Mouse (Mus musculus): ENCODE results near the gene Gtf2i. TPM values are rescaled to one million over a fixed set of nuclear protein-coding genes. Genes with fewer than 3 reads are reported as not detected.

The Gtf2i gene
- total RNA-seq, 2 experiments from 2014 or later, result 21.2 to 37.3 TPM

DNA sequence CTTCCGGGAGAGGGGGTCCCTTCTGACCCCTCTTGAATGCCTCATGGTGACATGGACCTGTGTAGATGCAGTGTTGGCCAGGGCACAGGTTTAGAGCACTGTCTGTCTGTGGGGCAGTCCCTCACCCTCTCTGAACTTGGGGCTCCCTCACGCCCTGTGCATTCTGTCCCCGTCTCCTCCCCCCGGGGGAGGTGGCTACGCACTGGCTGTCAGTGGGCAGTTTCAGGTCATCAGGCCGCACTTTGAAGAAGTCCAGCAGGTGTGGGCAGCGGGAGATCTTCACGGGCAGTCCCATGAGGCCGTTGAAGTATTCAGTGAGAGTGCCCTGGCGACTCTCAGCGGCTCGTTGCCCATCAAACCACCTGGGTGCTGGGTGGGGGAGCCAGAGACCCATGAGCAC lies 87.6 kb downstream of the Gtf2i start:
- ATAC-seq (replicated peaks; ENCODE audit: low FRiP score, poor library complexity, severe bottlenecking), result no peak

DNA sequence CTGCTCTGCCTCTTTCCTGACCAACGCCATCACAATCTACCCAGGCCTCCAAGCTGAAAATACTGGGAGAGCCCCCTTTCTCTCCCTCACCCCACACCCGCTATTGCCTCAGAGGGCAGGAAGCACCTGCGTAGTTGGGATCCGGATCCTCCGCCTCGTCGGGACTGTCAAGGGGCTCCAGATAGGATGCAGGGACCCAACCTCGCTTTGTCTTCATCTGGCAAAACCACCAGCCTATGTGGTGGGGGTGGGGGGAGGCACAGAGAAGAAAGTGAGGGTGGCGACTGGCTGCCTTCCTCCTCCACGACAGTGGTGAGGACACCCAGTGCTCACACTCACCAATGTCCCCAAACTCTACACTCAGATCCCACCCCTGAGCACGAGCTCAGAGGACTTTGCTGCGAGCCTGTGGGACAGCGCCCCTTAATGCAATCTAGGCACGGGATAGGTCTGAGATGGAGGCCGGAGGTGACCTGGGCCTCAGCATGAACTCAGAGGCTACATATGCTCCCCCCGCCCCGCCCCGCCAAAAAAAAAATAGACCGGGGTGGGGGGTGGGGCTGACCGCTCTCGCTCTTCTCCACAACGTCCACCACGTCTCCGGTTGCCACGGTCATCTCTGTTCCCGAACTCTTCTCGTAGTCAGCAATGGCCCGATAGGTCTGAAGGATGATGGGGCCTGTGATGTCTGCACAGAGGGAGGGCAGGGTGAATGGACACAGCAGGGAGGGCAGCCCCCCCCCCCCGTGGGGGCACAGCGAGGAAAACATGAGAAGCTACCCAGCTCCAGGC lies 89.3 kb downstream of the Gtf2i start:
- ATAC-seq (replicated peaks; ENCODE audit: low FRiP score, poor library complexity, severe bottlenecking), result no peak

DNA sequence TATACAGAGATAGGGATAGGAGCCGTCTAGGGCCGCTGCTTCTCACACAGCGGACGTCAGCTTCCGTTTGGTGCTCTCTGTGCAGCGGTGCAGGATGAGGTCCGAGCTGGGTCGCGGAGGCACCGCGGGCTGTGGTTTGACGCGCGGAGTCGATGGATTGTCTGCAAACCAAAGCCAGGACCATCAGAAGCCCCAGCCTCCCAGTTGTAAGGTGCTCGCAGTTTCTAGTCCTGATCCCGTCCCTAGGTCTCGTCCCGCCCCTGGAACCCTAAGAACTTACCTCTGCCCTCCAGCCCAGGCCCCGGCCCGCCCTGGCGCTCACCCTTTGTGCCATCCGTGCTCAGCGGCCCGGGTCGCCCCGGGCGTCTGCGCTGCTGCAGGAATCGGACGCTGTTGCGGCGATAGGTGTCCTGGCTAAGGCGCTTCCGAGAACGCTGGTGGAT lies 92.8 kb downstream of the Gtf2i start:
- ATAC-seq (replicated peaks; ENCODE audit: low FRiP score, poor library complexity, severe bottlenecking), result no peak

DNA sequence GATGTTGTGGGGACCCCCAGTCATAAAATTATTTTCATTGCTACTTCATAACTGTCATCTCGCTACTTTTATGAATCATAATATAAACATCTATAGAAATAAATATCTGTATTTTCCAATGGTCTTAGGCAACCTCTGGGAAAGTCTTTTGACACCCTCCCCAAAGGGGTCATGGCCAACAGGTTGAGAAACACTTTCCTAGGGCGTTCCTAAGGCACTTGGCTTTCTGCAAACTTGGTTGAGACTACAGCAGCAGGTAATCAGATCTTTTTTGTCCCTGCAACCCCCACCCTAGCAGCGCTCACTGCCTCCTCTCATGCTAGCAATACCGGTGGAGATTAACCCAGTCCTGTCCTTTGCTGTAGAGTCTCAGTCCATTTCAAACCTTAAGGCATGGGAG lies 93.3 kb downstream of the Gtf2i start:
- ATAC-seq (replicated peaks; ENCODE audit: low FRiP score, poor library complexity, severe bottlenecking), result no peak

DNA sequence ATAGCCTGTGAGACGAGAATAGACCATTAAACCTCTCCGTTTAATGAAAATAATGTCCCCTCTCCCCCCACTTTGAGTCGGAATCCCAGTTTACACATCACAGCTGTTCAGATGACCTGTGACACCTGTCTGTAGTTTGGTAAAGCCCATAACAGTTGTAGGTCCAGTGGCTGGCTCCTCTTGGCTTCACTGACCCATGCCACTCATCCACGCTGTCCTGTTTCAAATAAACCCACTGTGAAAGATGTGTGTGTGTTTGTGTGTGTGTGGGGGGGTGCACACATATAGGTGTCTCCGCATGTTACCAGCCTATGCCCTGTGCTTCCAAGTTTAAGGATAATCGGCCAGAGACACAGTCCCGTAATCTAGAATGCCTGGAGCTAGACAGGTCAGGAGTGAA lies 96.7 kb downstream of the Gtf2i start:
- ATAC-seq (replicated peaks; ENCODE audit: low FRiP score, poor library complexity, severe bottlenecking), result no peak

DNA sequence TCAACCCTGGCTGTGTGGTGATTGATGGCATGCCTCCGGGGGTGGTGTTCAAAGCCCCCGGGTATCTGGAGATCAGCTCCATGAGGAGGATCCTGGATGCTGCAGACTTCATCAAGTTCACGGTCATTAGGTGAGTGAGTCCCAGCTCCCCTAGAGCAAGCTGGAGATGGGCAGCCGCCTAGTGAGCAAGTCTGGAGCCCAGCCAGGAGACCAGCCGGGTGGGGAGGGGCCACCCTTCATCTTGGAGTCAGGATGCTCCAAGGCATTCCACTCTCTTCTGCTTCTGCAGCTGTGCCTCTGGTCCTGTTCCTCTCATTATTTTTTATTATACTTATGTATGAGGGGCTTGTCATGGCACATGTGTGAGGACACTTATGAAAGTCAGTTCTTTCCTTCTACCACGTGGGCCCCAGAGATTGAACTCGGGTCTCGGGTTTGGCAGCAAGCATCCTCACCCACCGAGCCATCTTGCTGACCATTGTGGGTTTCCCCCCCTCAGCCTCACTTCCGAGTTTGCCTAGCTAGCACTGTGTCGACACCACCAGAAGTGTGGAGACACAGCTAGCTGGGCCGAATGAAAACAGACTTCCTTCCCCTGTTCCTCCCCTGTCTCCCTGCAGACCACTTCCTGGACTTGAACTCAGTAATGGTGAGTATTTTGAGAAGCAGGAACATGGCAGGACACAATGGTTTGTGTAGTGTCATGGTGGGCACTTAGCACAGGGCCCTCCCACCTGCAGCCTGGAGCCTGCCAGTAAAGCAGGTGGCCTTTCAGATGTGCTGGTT lies 100.3 kb downstream of the Gtf2i start:
- ATAC-seq (replicated peaks; ENCODE audit: low FRiP score, poor library complexity, severe bottlenecking), result no peak

DNA sequence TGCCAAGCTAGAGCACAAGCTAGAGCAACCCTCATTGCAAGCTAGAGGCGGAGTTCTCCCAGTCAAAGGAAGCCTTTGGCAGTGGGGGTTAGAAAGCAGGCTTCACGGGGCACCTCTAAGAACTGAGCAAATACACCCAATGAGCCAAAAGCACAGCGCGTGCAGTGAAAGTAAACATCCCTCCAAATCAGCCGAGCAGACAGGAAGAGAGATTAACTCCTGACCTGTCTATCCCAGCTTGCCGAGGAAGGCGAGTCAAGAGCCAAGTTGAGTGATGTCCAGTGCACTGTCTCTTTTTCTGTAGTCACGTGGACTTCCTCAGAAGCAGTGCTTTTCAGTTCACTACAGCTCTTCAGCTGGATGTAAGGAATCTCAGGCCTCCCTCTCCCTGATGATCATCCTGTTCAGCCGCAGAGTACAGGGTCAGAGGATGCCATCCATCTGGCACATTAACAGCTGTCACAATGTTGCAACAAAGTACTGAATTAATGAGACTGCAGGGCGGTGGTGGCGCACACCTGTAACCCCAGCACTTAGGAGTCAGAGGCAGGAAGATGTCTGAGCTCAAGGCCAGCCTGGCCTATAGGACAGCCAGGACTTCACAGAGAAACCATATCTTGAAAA lies 104.5 kb downstream of the Gtf2i start:
- no peak for ATAC-seq (replicated peaks; ENCODE audit: low FRiP score, poor library complexity, severe bottlenecking)

DNA sequence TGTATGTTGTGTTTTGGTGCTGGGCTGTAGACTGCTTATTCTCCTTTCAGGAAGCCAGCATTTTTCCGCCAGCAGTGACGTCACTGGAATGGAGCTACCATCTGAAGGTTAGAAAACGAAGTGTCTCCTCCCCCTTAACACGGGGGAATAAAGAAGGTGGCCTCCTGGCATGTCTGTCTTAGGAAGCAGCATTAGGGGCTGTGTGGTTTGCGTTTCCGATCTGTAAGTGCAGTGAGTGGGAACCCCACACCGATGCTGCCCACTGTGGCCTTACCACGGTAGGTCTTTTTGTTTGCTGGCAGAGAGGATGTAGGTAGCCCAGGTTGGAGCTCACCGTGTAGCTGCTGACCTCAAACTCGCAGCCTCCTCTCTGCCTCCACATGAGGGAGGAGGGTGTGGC lies 107.8 kb downstream of the Gtf2i start:
- no peak for ATAC-seq (replicated peaks; ENCODE audit: low FRiP score, poor library complexity, severe bottlenecking)

DNA sequence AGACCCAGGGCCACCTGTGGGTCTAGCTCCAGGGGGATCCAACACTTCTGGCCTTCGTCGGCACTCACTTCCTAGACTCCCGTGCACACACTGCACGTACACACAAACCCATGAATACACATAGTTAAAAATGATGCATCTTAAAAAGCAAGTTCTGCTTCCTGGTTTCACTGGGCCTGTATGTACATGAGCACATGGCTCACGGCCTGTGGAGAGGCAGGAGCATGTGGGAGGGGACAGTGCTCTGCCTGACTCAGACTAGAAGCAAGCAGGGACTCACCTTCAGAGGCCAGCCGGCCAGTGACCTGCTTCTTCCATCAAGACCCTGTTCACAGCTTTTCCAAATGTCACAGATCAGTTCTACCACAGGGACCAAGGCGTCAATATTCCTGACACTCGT lies 120.9 kb downstream of the Gtf2i start:
- ATAC-seq (replicated peaks; ENCODE audit: low FRiP score, poor library complexity, severe bottlenecking), result no peak

DNA sequence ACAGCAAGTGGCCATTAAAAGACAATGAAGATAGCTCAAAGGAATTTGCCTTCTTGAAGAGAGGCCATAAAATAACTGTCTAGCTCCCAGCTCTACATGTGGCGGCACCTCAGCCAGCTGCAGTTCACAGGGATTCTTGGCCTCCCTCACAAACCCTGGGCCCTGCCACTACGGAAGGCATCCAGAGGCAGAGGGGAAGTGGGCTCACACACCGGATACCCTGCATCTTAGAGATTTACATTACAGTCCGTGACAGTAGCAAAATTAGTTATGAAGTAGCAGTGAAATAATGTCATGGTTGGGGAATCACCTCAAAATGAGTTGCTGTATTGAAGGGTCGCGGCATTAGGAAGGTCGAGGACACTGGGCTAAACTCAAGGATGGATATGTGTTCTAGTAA lies 126.0 kb downstream of the Gtf2i start:
- no peak for ATAC-seq (replicated peaks; ENCODE audit: low FRiP score, poor library complexity, severe bottlenecking)

Other genes with a start within 250 kb of the Gtf2i start
- 12.3 TPM in 1 of 2 replicates, not detected in the other for gene Castor2, start 215.0 kb downstream of the Gtf2i start, total RNA-seq (2015; ENCODE audit: low replicate concordance)
- gene Castor2, start 215.0 kb downstream of the Gtf2i start, total RNA-seq (2017; ENCODE audit: low replicate concordance), result 0.39 and 0.45 TPM in 2 replicates
- gene Rcc1l, start 138.0 kb downstream of the Gtf2i start, total RNA-seq (2015; ENCODE audit: low replicate concordance), result 6.7 TPM in 1 of 2 replicates, not detected in the other
- 3.2 TPM in 1 of 2 replicates, not detected in the other for gene Rcc1l, start 138.0 kb downstream of the Gtf2i start, total RNA-seq (2017; ENCODE audit: low replicate concordance)
- gene Gtf2ird2, start 130.7 kb downstream of the Gtf2i start, total RNA-seq (2015; ENCODE audit: low replicate concordance), result 1.3 TPM in 1 of 2 replicates, not detected in the other
- 0.53 and 2.7 TPM in 2 replicates for gene Gtf2ird2, start 130.7 kb downstream of the Gtf2i start, total RNA-seq (2017; ENCODE audit: low replicate concordance)
- 44.0 and 44.4 TPM in 2 replicates for gene Ncf1, start 85.1 kb downstream of the Gtf2i start, total RNA-seq (2015; ENCODE audit: low replicate concordance)
- gene Ncf1, start 85.1 kb downstream of the Gtf2i start, total RNA-seq (2017; ENCODE audit: low replicate concordance), result 23.7 and 42.1 TPM in 2 replicates
- 6.3 and 19.1 TPM in 2 replicates for gene Gtf2ird1, start 142.0 kb upstream of the Gtf2i start, total RNA-seq (2015; ENCODE audit: low replicate concordance)
- gene Gtf2ird1, start 142.0 kb upstream of the Gtf2i start, total RNA-seq (2017; ENCODE audit: low replicate concordance), result 0.77 and 1.6 TPM in 2 replicates
- 0.84 TPM in 1 of 2 replicates, not detected in the other for gene Clip2, start 237.7 kb upstream of the Gtf2i start, total RNA-seq (2015; ENCODE audit: low replicate concordance)
- 0.68 and 0.77 TPM in 2 replicates for gene Clip2, start 237.7 kb upstream of the Gtf2i start, total RNA-seq (2017; ENCODE audit: low replicate concordance)
- gene Syna, start 245.4 kb upstream of the Gtf2i start, total RNA-seq (2015; ENCODE audit: low replicate concordance), result not detected in 2 replicates
- not detected in 2 replicates for gene Syna, start 245.4 kb upstream of the Gtf2i start, total RNA-seq (2017; ENCODE audit: low replicate concordance)

Data from erythroid progenitor cell, adult 5-6 weeks (primary cell).